Mouse (Mus musculus) spleen, adult 2 months (tissue): ENCODE results near the gene Cryzl2.

ENCODE experiments used
- CTCF ChIP-seq: fragments of 200-500 bp; IDR thresholded peaks from 2 replicates; pipeline ENCODE4 v1.5.1; 2011; ENCODE audit warnings: mild to moderate bottlenecking, inconsistent platforms; ENCODE audit not compliant: insufficient read depth, insufficient read length, insufficient replicate concordance; ENCODE audit errors: extremely low read depth
- POLR2A ChIP-seq: fragments of 200-500 bp; IDR thresholded peaks from 2 replicates; pipeline ENCODE4 v1.6.1; 2011; ENCODE audit warnings: low read depth, low read length, inconsistent platforms

- TF ChIP-seq CTCF (no peak), POLR2A (no peak)
These were observed 63.9 kb downstream of the Cryzl2 start for GRCm38 (mm10) chr1:157522322-157522721.
